Mouse (Mus musculus) CD4-positive, CD25-positive, alpha-beta regulatory T cell (primary cell): ENCODE results near the gene Tiparp. TPM values are rescaled to one million over a fixed set of nuclear protein-coding genes. Genes with fewer than 3 reads are reported as not detected.

Experiments used
- polyA plus RNA-seq: library from polyadenylated mRNA; unstranded; fragments of 100-300 nt; shearing (Covaris generic); gene quantifications from one replicate; pipeline ENCODE4 v1.2.1, GENCODE M21; 2017

The Tiparp gene
- 17.9 TPM for polyA plus RNA-seq

DNA sequence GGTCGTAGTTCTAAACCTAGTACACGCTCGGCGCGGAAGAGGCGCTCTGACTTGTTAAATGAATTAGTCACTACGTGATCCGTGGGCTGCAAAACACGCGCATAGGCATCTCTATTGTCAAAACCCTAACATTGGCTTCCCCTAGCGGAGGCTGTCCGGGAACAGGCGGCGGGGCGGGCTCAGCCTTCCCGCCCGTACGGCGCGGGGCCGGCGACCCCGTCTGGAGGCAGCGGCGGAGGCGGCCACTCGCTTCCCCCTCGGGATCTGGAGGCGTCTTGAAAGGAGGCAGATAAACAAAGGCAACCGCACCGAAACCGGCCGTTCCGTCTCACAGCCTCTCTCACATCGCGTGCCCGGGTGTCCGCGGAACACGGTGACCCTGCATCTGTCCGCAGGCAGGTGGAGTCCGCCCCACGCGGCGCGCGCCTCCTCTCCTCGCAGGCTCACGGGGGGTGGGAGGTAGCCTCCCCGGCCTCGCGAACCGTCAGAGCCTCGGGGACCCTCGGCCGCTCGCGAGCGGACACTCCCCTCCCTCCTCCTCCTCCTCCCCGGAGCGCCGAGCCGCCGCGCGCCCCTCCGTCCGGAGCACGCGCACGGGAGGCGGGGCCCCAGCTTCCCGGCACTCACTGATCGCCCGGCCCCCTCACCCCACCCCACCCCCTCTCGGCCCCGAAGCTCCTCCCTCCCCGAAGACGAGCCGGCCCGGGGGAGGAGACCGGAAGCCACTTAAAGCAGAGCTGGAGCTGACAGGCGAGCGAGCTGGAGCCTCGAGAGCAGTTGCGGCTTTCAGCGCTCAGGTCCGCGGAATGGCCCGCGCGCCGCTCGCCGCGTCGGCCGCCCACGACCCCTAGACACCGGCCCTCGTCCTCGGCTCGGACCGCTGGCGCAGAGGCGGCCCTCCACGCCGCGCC is at the start of gene Tiparp:
Gene Tiparp (plus strand): TSS at position 720 of the 911 bp plus-strand sequence.

Other genes with a start within 250 kb of the Tiparp start
- gene Ssr3, start 135.8 kb upstream of the Tiparp start, polyA plus RNA-seq: 73.5 TPM
- gene Lekr1, start 137.8 kb downstream of the Tiparp start, polyA plus RNA-seq: 0.74 TPM